Mouse (Mus musculus): ENCODE measurements around the gene Slc2a5.

Gene Slc2a5

GRCm38 (mm10) chr4:150098880-150099279, 20.2 kb upstream of the Slc2a5 start:
- in situ Hi-C loops (cut with MboI; ENCODE audit: low sequenced_read_pairs) = loop anchor here (10.0 kb wide), 1 partner anchor 64 kb away; no protein-coding TSS in a partner anchor

GRCm38 (mm10) chr4:150102822-150103221, 16.3 kb upstream of the Slc2a5 start:
- in situ Hi-C loops (cut with MboI; ENCODE audit: low sequenced_read_pairs) = loop anchor here (10.0 kb wide), 1 partner anchor 298 kb away; no protein-coding TSS in a partner anchor

- in situ Hi-C loops (cut with MboI; ENCODE audit: low sequenced_read_pairs) = loop anchor here (10.0 kb wide), 1 partner anchor 301 kb away; no protein-coding TSS in a partner anchor
Measured at GRCm38 (mm10) chr4:150105671-150106070, 13.4 kb upstream of the Slc2a5 start.

GRCm38 (mm10) chr4:150106637-150107036, 12.4 kb upstream of the Slc2a5 start:
- in situ Hi-C loops (cut with MboI; ENCODE audit: low sequenced_read_pairs) = loop anchor here (10.0 kb wide), 1 partner anchor 302 kb away; no protein-coding TSS in a partner anchor

GRCm38 (mm10) chr4:150109636-150110035, 9.4 kb upstream of the Slc2a5 start:
- in situ Hi-C loops (cut with MboI; ENCODE audit: low sequenced_read_pairs) = loop anchor here (10.0 kb wide), 1 partner anchor 305 kb away; no protein-coding TSS in a partner anchor

- in situ Hi-C loops (cut with MboI; ENCODE audit: low sequenced_read_pairs) = no loop called here
Measured at GRCm38 (mm10) chr4:150110373-150110772, 8.7 kb upstream of the Slc2a5 start.

GRCm38 (mm10) chr4:150112867-150113266, 6.2 kb upstream of the Slc2a5 start:
- in situ Hi-C loops (cut with MboI; ENCODE audit: low sequenced_read_pairs) = no loop called here

GRCm38 (mm10) chr4:150114505-150115061, 4.5 kb upstream of the Slc2a5 start:
- in situ Hi-C loops (cut with MboI; ENCODE audit: low sequenced_read_pairs) = no loop called here

- in situ Hi-C loops (cut with MboI; ENCODE audit: low sequenced_read_pairs) = no loop called here
Measured at GRCm38 (mm10) chr4:150117311-150117710, 1.8 kb upstream of the Slc2a5 start.

GRCm38 (mm10) chr4:150118163-150118562, 920 bp upstream of the Slc2a5 start:
- in situ Hi-C loops (cut with MboI; ENCODE audit: low sequenced_read_pairs) = no loop called here

GRCm38 (mm10) chr4:150119640-150120039, 557 bp downstream of the Slc2a5 start:
- in situ Hi-C loops (cut with MboI; ENCODE audit: low sequenced_read_pairs) = no loop called here

GRCm38 (mm10) chr4:150120173-150120833, 1.2 kb downstream of the Slc2a5 start:
- in situ Hi-C loops (cut with MboI; ENCODE audit: low sequenced_read_pairs) = no loop called here

GRCm38 (mm10) chr4:150121430-150121829, 2.3 kb downstream of the Slc2a5 start:
- in situ Hi-C loops (cut with MboI; ENCODE audit: low sequenced_read_pairs) = no loop called here

- in situ Hi-C loops (cut with MboI; ENCODE audit: low sequenced_read_pairs) = no loop called here
Measured at GRCm38 (mm10) chr4:150122476-150122875, 3.4 kb downstream of the Slc2a5 start.

- in situ Hi-C loops (cut with MboI; ENCODE audit: low sequenced_read_pairs) = no loop called here
Measured at GRCm38 (mm10) chr4:150126373-150126772, 7.3 kb downstream of the Slc2a5 start.

- in situ Hi-C loops (cut with MboI; ENCODE audit: low sequenced_read_pairs) = no loop called here
Measured at GRCm38 (mm10) chr4:150127894-150128293, 8.8 kb downstream of the Slc2a5 start.

- in situ Hi-C loops (cut with MboI; ENCODE audit: low sequenced_read_pairs) = no loop called here
Measured at GRCm38 (mm10) chr4:150128571-150128970, 9.5 kb downstream of the Slc2a5 start.

GRCm38 (mm10) chr4:150130661-150131060, 11.6 kb downstream of the Slc2a5 start:
- in situ Hi-C loops (cut with MboI; ENCODE audit: low sequenced_read_pairs) = no loop called here

GRCm38 (mm10) chr4:150132692-150133271, 13.7 kb downstream of the Slc2a5 start:
- in situ Hi-C loops (cut with MboI; ENCODE audit: low sequenced_read_pairs) = no loop called here

GRCm38 (mm10) chr4:150135254-150135653, 16.2 kb downstream of the Slc2a5 start:
- in situ Hi-C loops (cut with MboI; ENCODE audit: low sequenced_read_pairs) = no loop called here

GRCm38 (mm10) chr4:150136693-150137092, 17.6 kb downstream of the Slc2a5 start:
- in situ Hi-C loops (cut with MboI; ENCODE audit: low sequenced_read_pairs) = no loop called here

Data from CH12F3 (cell line).